Mouse (Mus musculus) limb, embryonic 12.5 days (tissue): ENCODE measurements around the gene Cabp4. TPM values are rescaled to one million over a fixed set of nuclear protein-coding genes. Genes with fewer than 3 reads are reported as not detected.
A peak's percentile ranks its signal among the peaks of the same experiment; 100 is the strongest.

ENCODE experiments used
- ATAC-seq: fragments of 200-750 bp; cut with Nextera tagmentation; 2 replicates; pipeline ENCODE4 v1.8.0; 2017; ENCODE audit warnings: low read depth, moderate TSS enrichment; ENCODE audit not compliant: insufficient number of reproducible peaks, insufficient read depth, low FRiP score, low TSS enrichment
- H3K27ac ChIP-seq: fragments of 300-500 bp; sonication (generic); 2 replicates; pipeline ENCODE4 v1.5.1; 2016; ENCODE audit warnings: mild to moderate bottlenecking, moderate library complexity
- H3K27me3 ChIP-seq: fragments of 300-500 bp; sonication (generic); 2 replicates; pipeline ENCODE4 v1.6.1; 2016; ENCODE audit warnings: mild to moderate bottlenecking, moderate library complexity
- H3K36me3 ChIP-seq: fragments of 300-500 bp; sonication (generic); 2 replicates; pipeline ENCODE4 v1.6.1; 2016; ENCODE audit warnings: mild to moderate bottlenecking, moderate library complexity
- H3K4me1 ChIP-seq: fragments of 300-500 bp; sonication (generic); replicated peaks from 2 replicates; pipeline ENCODE4 v1.6.1; 2016
- H3K4me2 ChIP-seq: fragments of 300-500 bp; sonication (generic); 2 replicates; pipeline ENCODE4 v1.6.1; 2016; ENCODE audit warnings: mild to moderate bottlenecking, moderate library complexity
- H3K4me3 ChIP-seq: fragments of 300-500 bp; sonication (generic); replicated peaks from 2 replicates; pipeline ENCODE4 v1.5.1; 2016; ENCODE audit warnings: mild to moderate bottlenecking
- H3K9ac ChIP-seq: fragments of 300-500 bp; sonication (generic); replicated peaks from 2 replicates; pipeline ENCODE4 v1.6.1; 2016; ENCODE audit warnings: mild to moderate bottlenecking, moderate library complexity
- H3K9me3 ChIP-seq: fragments of 300-500 bp; sonication (generic); 2 replicates; pipeline ENCODE4 v1.6.1; 2016; ENCODE audit warnings: mild to moderate bottlenecking, moderate library complexity
- WGBS: fragments of 180-500 bp; shearing (Covaris S2); methylation state at CpG from one replicate; pipeline ENCODE4 v1.1.7; 2016; 5-methylcytosine and 5-hydroxymethylcytosine counted together
- polyA plus RNA-seq: library from polyadenylated mRNA; unstranded; fragments of >200 nt; fragmentation: Nextera tagmentation; extraction: Ambion mirVana; gene quantifications from 2 replicates; pipeline ENCODE4 v1.2.1, GENCODE M21; 2016

Cabp4 gene
- polyA plus RNA-seq, 1 experiment from 2014 or later: 0.14 TPM

GRCm38 (mm10) chr19:4104675-4105194, 39.1 kb downstream of the Cabp4 start:
- H3K4me3 ChIP-seq: no peak overlapping the region
- WGBS: 90% methylated on average over 16 of the region's 16 CpGs
- H3K9me3 ChIP-seq: no peaks in the 10 kb centered on the region
- peaks cover 23% of the 10 kb centered on the region for H3K4me1 ChIP-seq
- peaks cover 6% of the 10 kb centered on the region; the same call in 1 of the 2 replicates for H3K36me3 ChIP-seq
- peak overlapping the region; percentile 18; the same call in 1 of the 2 replicates for H3K9ac ChIP-seq
- peaks cover 37% of the 10 kb centered on the region for H3K27me3 ChIP-seq
- H3K4me2 ChIP-seq: no peak overlapping the region
- H3K27ac ChIP-seq: no peak overlapping the region
- no peak for ATAC-seq

- Histone ChIP-seq H3K9ac (no peak overlapping the region), H3K9me3 (no peaks in the 10 kb centered on the region), H3K4me2 (no peak overlapping the region), H3K4me3 (no peak overlapping the region), H3K36me3 (peaks cover 6% of the 10 kb centered on the region; the same call in 1 of the 2 replicates), H3K27me3 (peaks cover 46% of the 10 kb centered on the region), H3K4me1 (peaks cover 32% of the 10 kb centered on the region), H3K27ac (no peak overlapping the region)
- no peak for ATAC-seq
- WGBS: 62% methylated on average over 3 of the region's 3 CpGs
These were observed 40.0 kb downstream of the Cabp4 start for GRCm38 (mm10) chr19:4103792-4104191.

GRCm38 (mm10) chr19:4103294-4103693, 40.5 kb downstream of the Cabp4 start:
- WGBS: 95% methylated on average over 18 of the region's 18 CpGs
- H3K4me2 ChIP-seq: no peak overlapping the region
- H3K27me3 ChIP-seq: peaks cover 46% of the 10 kb centered on the region
- no peak for ATAC-seq
- H3K9ac ChIP-seq: no peak overlapping the region
- no peak overlapping the region for H3K4me3 ChIP-seq
- H3K36me3 ChIP-seq: peaks cover 6% of the 10 kb centered on the region; the same call in 1 of the 2 replicates
- no peak overlapping the region for H3K27ac ChIP-seq
- H3K4me1 ChIP-seq: peaks cover 37% of the 10 kb centered on the region
- H3K9me3 ChIP-seq: no peaks in the 10 kb centered on the region

GRCm38 (mm10) chr19:4102626-4103025, 41.2 kb downstream of the Cabp4 start:
- H3K9ac ChIP-seq: no peak overlapping the region
- peaks cover 6% of the 10 kb centered on the region; the same call in 1 of the 2 replicates for H3K36me3 ChIP-seq
- peaks cover 41% of the 10 kb centered on the region for H3K4me1 ChIP-seq
- no peak overlapping the region for H3K4me3 ChIP-seq
- no peak for ATAC-seq
- H3K9me3 ChIP-seq: no peaks in the 10 kb centered on the region
- H3K4me2 ChIP-seq: no peak overlapping the region
- H3K27ac ChIP-seq: no peak overlapping the region
- WGBS: 91% methylated on average over 12 of the region's 12 CpGs
- peaks cover 46% of the 10 kb centered on the region for H3K27me3 ChIP-seq

- Histone ChIP-seq H3K9ac (no peak overlapping the region), H3K4me3 (no peak overlapping the region), H3K36me3 (peaks cover 6% of the 10 kb centered on the region; the same call in 1 of the 2 replicates), H3K9me3 (no peaks in the 10 kb centered on the region), H3K4me1 (peaks cover 44% of the 10 kb centered on the region), H3K27me3 (peaks cover 46% of the 10 kb centered on the region), H3K4me2 (no peak overlapping the region), H3K27ac (no peak overlapping the region)
- 84% methylated on average over 2 of the region's 2 CpGs for WGBS
- no peak for ATAC-seq
These were observed 41.8 kb downstream of the Cabp4 start for GRCm38 (mm10) chr19:4102049-4102448.

- H3K27me3 ChIP-seq: peaks cover 46% of the 10 kb centered on the region
- no peak overlapping the region for H3K27ac ChIP-seq
- H3K4me1 ChIP-seq: peaks cover 46% of the 10 kb centered on the region
- H3K9ac ChIP-seq: peak overlapping the region; percentile 66; the same call in 1 of the 2 replicates
- H3K9me3 ChIP-seq: no peaks in the 10 kb centered on the region
- 59% methylated on average over 6 of the region's 6 CpGs for WGBS
- peak overlapping the region; percentile 51 for H3K4me3 ChIP-seq
- H3K4me2 ChIP-seq: peak overlapping the region; percentile 95
- ATAC-seq: no peak
- peaks cover 6% of the 10 kb centered on the region; the same call in 1 of the 2 replicates for H3K36me3 ChIP-seq
These were observed 42.4 kb downstream of the Cabp4 start for GRCm38 (mm10) chr19:4101466-4101865.

GRCm38 (mm10) chr19:4100718-4101261, 43.0 kb downstream of the Cabp4 start:
- WGBS: 1% methylated on average over 48 of the region's 52 CpGs
- Histone ChIP-seq H3K4me2 (peak overlapping the region; percentile 95), H3K27me3 (peaks cover 46% of the 10 kb centered on the region), H3K4me1 (peaks cover 52% of the 10 kb centered on the region), H3K9ac (peak overlapping the region; percentile 66), H3K36me3 (peaks cover 6% of the 10 kb centered on the region; the same call in 1 of the 2 replicates), H3K9me3 (no peaks in the 10 kb centered on the region), H3K4me3 (peak overlapping the region; percentile 51), H3K27ac (no peak overlapping the region)
- ATAC-seq: no peak

GRCm38 (mm10) chr19:4099837-4100717, 43.8 kb downstream of the Cabp4 start, which contains the start of gene Pitpnm1:
Gene Pitpnm1 (plus strand): TSS chr19:4099998.
- 1% methylated on average over 53 of the region's 53 CpGs for WGBS
- Histone ChIP-seq H3K4me3 (peak within 1 kb of the TSS; percentile 51), H3K4me2 (peak within 1 kb of the TSS; percentile 95), H3K27me3 (peaks cover 46% of the 10 kb centered on the region), H3K36me3 (peaks cover 6% of the 10 kb centered on the region; the same call in 1 of the 2 replicates), H3K9ac (peak within 1 kb of the TSS; percentile 66), H3K4me1 (peaks cover 52% of the 10 kb centered on the region), H3K9me3 (no peaks in the 10 kb centered on the region), H3K27ac (no peak within 1 kb of the TSS)
- no peak for ATAC-seq

GRCm38 (mm10) chr19:4099056-4099455, 44.8 kb downstream of the Cabp4 start:
- Histone ChIP-seq H3K4me1 (peaks cover 49% of the 10 kb centered on the region), H3K36me3 (peaks cover 6% of the 10 kb centered on the region; the same call in 1 of the 2 replicates), H3K4me3 (no peak overlapping the region; the same call in 1 of the 2 replicates), H3K27me3 (peaks cover 46% of the 10 kb centered on the region), H3K9me3 (no peaks in the 10 kb centered on the region), H3K27ac (no peak overlapping the region), H3K9ac (no peak overlapping the region), H3K4me2 (peak overlapping the region; percentile 95)
- 6% methylated on average over 9 of the region's 9 CpGs for WGBS
- no peak for ATAC-seq

- Histone ChIP-seq H3K4me2 (0 out of 2 replicates have a peak overlapping the region, but pooled peaks have one; percentile 95), H3K27ac (no peak overlapping the region), H3K36me3 (peaks cover 2% of the 10 kb centered on the region; the same call in 1 of the 2 replicates), H3K27me3 (peaks cover 46% of the 10 kb centered on the region), H3K4me1 (peaks cover 49% of the 10 kb centered on the region), H3K9ac (no peak overlapping the region), H3K9me3 (no peaks in the 10 kb centered on the region), H3K4me3 (no peak overlapping the region)
- ATAC-seq: no peak
- whole genome bisulfite sequencing: 90% methylated on average over 13 of the region's 13 CpGs
These were observed 45.4 kb downstream of the Cabp4 start for GRCm38 (mm10) chr19:4098426-4098825.

GRCm38 (mm10) chr19:4097441-4097825, 46.4 kb downstream of the Cabp4 start:
- H3K4me1 ChIP-seq: peaks cover 49% of the 10 kb centered on the region

More at GRCm38 (mm10) chr19:4097441-4097825, 46.4 kb downstream of the Cabp4 start:
- Histone ChIP-seq H3K27ac (peak overlapping the region; percentile 59), H3K36me3 (no peaks in the 10 kb centered on the region), H3K27me3 (peaks cover 36% of the 10 kb centered on the region), H3K9me3 (no peaks in the 10 kb centered on the region), H3K4me2 (peak overlapping the region; percentile 76), H3K9ac (peak overlapping the region; percentile 57), H3K4me3 (peak overlapping the region; percentile 61)
- WGBS: 1% methylated on average over 21 of the region's 21 CpGs
- ATAC-seq: peak; percentile 12
